Mouse (Mus musculus) ES-Bruce4 (cell line): ENCODE data around the gene Pex11a.

ENCODE experiments used
- CTCF ChIP-seq: IDR thresholded peaks from one replicate; pipeline ENCODE4 v1.8.1; 2011; ENCODE audit warnings: low read depth, low read length
- EP300 ChIP-seq: IDR thresholded peaks from 2 replicates; pipeline ENCODE4 v1.6.1; 2011; ENCODE audit warnings: low read depth, low read length; ENCODE audit not compliant: insufficient read depth
- POLR2A ChIP-seq: IDR thresholded peaks from one replicate; pipeline ENCODE4 v1.8.1; 2011; ENCODE audit warnings: low read length; ENCODE audit not compliant: insufficient read depth

- TF ChIP-seq CTCF, result no peak
- TF ChIP-seq EP300, result no peak
- no peak for TF ChIP-seq POLR2A
Measured at GRCm38 (mm10) chr7:79696495-79696894, 46.4 kb downstream of the Pex11a start.
